Mouse (Mus musculus) forebrain, embryonic 15.5 days (tissue): Measurements from ENCODE around the gene Thrb. TPM values are rescaled to one million over a fixed set of nuclear protein-coding genes. Genes with fewer than 3 reads are reported as not detected.

ENCODE experiments used
- ATAC-seq: fragments of 200-750 bp; cut with Nextera tagmentation; replicated peaks from 2 replicates; pipeline ENCODE4 v1.8.0; 2017; ENCODE audit warnings: mild to moderate bottlenecking, moderate TSS enrichment, moderate library complexity
- H3K27ac ChIP-seq: fragments of 300-500 bp; sonication (generic); replicated peaks from 2 replicates; pipeline ENCODE4 v1.5.1; 2015; ENCODE audit warnings: mild to moderate bottlenecking, inconsistent platforms
- H3K27me3 ChIP-seq: fragments of 300-500 bp; sonication (generic); 2 replicates; pipeline ENCODE4 v1.6.1; 2015; ENCODE audit warnings: inconsistent platforms
- H3K36me3 ChIP-seq: fragments of 300-500 bp; sonication (generic); 2 replicates; pipeline ENCODE4 v1.6.1; 2015; ENCODE audit warnings: mild to moderate bottlenecking, inconsistent platforms
- H3K4me1 ChIP-seq: fragments of 300-500 bp; sonication (generic); 2 replicates; pipeline ENCODE4 v1.6.1; 2015; ENCODE audit warnings: inconsistent platforms
- H3K4me2 ChIP-seq: fragments of 300-500 bp; sonication (generic); replicated peaks from 2 replicates; pipeline ENCODE4 v1.6.1; 2015; ENCODE audit warnings: mild to moderate bottlenecking, inconsistent platforms
- H3K4me3 ChIP-seq: fragments of 300-500 bp; sonication (generic); 2 replicates; pipeline ENCODE4 v1.5.1; 2015; ENCODE audit warnings: mild to moderate bottlenecking, inconsistent platforms
- H3K9ac ChIP-seq: fragments of 300-500 bp; sonication (generic); replicated peaks from 2 replicates; pipeline ENCODE4 v1.6.1; 2015; ENCODE audit warnings: mild to moderate bottlenecking, inconsistent platforms
- H3K9me3 ChIP-seq: fragments of 300-500 bp; sonication (generic); 2 replicates; pipeline ENCODE4 v1.6.1; 2016; ENCODE audit warnings: inconsistent platforms
- WGBS: fragments of 180-500 bp; shearing (Covaris S2); methylation state at CpG from one replicate; pipeline ENCODE4 v1.1.7; 2015; ENCODE audit warnings: mixed read lengths; 5-methylcytosine and 5-hydroxymethylcytosine counted together
- polyA plus RNA-seq: library from polyadenylated mRNA; unstranded; fragments of >200 nt; fragmentation: Nextera tagmentation; extraction: Ambion mirVana; gene quantifications from 2 replicates; pipeline ENCODE4 v1.2.1, GENCODE M21; 2015

Gene Thrb
- polyA plus RNA-seq, 1 experiment from 2014 or later: 1.6 TPM

DNA sequence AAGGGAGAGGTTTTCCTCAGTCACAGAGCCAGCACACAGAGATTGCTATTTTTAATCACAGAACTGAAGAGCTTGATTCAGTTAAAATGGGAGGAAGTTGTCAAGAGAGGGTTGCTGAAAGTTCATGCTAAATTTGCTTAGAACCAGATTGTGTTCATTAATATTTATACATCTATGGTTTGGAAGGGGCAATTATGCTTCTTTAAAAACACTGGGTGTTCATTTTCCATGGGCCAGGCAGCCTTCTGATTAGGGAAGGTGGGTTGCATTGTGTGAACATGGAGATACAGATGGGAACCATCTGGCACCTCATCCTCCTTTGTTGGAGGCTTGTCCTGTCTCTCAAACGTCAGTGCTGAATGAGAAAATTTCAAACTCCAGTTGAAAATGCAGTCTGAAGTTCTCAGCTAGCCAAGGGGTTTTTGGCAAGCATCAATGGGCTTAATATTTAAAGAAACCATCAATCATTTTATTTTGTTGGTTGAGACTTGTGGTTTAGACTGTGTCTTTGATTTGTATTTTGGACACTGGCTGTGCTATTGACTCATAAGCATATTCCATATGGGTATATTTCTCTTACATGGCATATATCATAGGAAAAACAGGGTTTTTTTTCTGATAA is 62.9 kb downstream of the Thrb start:
- H3K9me3 ChIP-seq: no peaks in the 10 kb centered on the region
- H3K4me3 ChIP-seq: no peak overlapping the region
- H3K4me1 ChIP-seq: peaks cover 14% of the 10 kb centered on the region
- 7% methylated on average over 1 of the region's 1 CpGs for WGBS
- peak; percentile 93 for ATAC-seq
- H3K27ac ChIP-seq: peak overlapping the region; percentile 72
- no peaks in the 10 kb centered on the region for H3K27me3 ChIP-seq
- H3K36me3 ChIP-seq: no peaks in the 10 kb centered on the region
- no peak overlapping the region for H3K9ac ChIP-seq
- H3K4me2 ChIP-seq: no peak overlapping the region

DNA sequence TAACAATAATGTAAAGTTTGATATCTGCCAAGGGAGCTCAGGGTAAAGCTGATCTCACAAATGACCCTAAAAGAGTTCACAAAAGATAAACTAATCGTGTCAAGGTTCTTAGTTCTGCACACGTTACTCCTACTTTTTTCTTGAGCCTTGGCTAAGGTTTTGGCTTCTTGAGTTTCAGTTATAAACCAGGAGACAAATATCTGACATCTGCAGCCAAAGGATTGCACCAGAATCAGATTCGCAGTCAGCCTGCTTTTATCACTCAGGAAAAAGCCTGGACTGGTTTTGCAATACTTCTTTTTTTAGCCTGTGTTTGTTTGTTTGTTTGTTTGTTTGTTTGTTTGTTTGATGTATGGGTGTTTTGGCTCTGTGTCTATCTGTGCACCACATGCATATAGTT is 64.5 kb downstream of the Thrb start:
- H3K4me2 ChIP-seq: no peak overlapping the region
- H3K4me1 ChIP-seq: peaks cover 14% of the 10 kb centered on the region
- H3K27ac ChIP-seq: no peak overlapping the region
- ATAC-seq: no peak
- no peaks in the 10 kb centered on the region for H3K27me3 ChIP-seq
- no peaks in the 10 kb centered on the region for H3K36me3 ChIP-seq
- 87% methylated on average over 3 of the region's 3 CpGs for WGBS
- no peak overlapping the region for H3K4me3 ChIP-seq
- no peaks in the 10 kb centered on the region for H3K9me3 ChIP-seq
- H3K9ac ChIP-seq: no peak overlapping the region

DNA sequence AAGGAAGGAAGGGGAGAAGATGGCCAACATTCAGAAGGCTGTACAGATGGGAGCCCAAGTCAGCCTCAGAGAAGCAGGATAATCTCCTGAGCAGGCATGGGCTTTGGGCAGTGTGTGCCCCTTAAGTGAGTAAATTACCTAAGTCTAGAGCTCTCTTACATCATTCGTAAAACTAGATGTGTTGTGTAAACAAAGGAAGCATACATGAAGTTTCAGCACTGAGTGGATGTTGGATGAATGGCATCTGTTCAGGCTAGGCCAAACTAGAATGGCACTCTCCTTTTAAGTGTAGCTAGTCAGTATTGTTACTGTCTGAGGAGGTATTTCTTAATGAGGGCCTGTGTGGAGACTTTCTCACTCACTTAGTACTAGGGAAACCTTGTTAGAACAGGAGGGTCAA is 66.8 kb downstream of the Thrb start:
- H3K36me3 ChIP-seq: no peaks in the 10 kb centered on the region
- WGBS: 44% methylated on average over 1 of the region's 1 CpGs
- no peak overlapping the region for H3K4me2 ChIP-seq
- no peaks in the 10 kb centered on the region for H3K27me3 ChIP-seq
- H3K27ac ChIP-seq: no peak overlapping the region
- H3K9me3 ChIP-seq: no peaks in the 10 kb centered on the region
- peaks cover 18% of the 10 kb centered on the region for H3K4me1 ChIP-seq
- no peak overlapping the region for H3K9ac ChIP-seq
- ATAC-seq: no peak
- no peak overlapping the region for H3K4me3 ChIP-seq

DNA sequence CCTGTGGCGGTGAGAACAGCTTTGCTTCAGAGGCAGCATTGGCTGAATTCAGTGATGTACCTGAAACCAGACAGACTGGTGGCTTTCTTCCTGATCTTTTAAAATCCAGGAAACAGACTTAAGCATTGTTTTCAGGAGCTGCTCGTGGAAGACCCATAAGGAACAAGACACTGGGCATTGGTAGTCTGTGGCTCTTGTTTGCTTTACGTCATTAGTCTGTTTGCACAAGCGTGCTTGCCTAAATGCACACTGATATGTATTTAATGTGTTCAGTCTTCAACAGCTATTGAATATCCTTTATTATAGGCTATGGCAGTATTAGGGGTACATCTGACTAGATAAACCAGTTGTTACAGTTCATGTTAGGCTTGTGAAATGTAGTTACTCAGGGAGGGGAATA is 67.8 kb downstream of the Thrb start:
- Histone ChIP-seq H3K9ac (no peak overlapping the region), H3K9me3 (no peaks in the 10 kb centered on the region), H3K4me3 (no peak overlapping the region), H3K4me1 (peaks cover 11% of the 10 kb centered on the region), H3K27me3 (no peaks in the 10 kb centered on the region), H3K27ac (no peak overlapping the region), H3K36me3 (no peaks in the 10 kb centered on the region), H3K4me2 (no peak overlapping the region)
- ATAC-seq: no peak
- WGBS: 86% methylated on average over 4 of the region's 4 CpGs

DNA sequence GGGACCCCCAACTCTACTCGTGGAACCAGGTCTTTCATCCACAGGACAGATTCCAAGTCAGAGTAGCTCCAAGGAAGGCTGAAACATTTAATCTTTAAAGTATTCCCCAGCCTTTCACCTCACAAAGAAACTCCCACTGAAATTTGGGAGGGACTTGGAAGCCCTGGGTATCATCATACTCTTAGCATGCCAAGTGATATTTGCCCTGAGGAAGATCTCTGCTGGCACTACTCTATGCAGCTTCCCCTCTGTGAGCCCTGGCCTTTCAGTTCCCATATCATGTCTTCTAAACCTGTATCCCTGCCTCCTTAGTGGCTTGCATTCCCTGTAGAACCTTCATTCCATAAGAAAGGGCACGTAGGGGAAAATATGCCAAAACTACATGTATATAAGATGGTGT is 68.8 kb downstream of the Thrb start:
- H3K36me3 ChIP-seq: no peaks in the 10 kb centered on the region
- H3K9ac ChIP-seq: no peak overlapping the region
- no peaks in the 10 kb centered on the region for H3K9me3 ChIP-seq
- H3K27me3 ChIP-seq: no peaks in the 10 kb centered on the region
- ATAC-seq: no peak
- H3K27ac ChIP-seq: no peak overlapping the region
- peaks cover 4% of the 10 kb centered on the region for H3K4me1 ChIP-seq
- WGBS: 85% methylated on average over 2 of the region's 2 CpGs
- H3K4me3 ChIP-seq: no peak overlapping the region
- no peak overlapping the region for H3K4me2 ChIP-seq

DNA sequence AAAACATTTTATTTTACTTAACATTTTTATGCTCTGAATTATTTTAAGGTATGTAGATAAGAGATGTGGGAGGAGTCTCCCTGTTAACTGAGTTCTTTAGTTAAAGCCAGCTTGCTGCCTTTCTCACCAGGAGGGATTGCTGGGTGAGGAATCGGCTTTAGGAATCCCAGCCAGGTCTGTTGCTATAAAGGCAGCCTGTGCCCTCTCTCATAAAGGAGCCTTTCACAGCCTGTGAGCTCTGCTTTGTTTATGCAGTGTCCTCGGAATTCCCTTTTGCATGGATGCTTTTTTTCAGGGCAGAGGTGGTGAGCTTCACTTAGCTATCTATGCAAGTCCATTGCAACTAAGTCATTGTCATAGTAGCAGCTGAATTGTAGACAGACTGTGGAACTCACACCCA is 71.0 kb downstream of the Thrb start:
- H3K4me2 ChIP-seq: no peak overlapping the region
- H3K9me3 ChIP-seq: no peaks in the 10 kb centered on the region
- no peak overlapping the region for H3K9ac ChIP-seq
- H3K4me3 ChIP-seq: no peak overlapping the region
- no peak overlapping the region for H3K27ac ChIP-seq
- H3K27me3 ChIP-seq: no peaks in the 10 kb centered on the region
- H3K4me1 ChIP-seq: peaks cover 4% of the 10 kb centered on the region
- 0 out of 2 replicates have a peak, but pooled peaks have one; percentile 24 for ATAC-seq
- H3K36me3 ChIP-seq: no peaks in the 10 kb centered on the region
- 2% methylated on average over 2 of the region's 2 CpGs for WGBS

DNA sequence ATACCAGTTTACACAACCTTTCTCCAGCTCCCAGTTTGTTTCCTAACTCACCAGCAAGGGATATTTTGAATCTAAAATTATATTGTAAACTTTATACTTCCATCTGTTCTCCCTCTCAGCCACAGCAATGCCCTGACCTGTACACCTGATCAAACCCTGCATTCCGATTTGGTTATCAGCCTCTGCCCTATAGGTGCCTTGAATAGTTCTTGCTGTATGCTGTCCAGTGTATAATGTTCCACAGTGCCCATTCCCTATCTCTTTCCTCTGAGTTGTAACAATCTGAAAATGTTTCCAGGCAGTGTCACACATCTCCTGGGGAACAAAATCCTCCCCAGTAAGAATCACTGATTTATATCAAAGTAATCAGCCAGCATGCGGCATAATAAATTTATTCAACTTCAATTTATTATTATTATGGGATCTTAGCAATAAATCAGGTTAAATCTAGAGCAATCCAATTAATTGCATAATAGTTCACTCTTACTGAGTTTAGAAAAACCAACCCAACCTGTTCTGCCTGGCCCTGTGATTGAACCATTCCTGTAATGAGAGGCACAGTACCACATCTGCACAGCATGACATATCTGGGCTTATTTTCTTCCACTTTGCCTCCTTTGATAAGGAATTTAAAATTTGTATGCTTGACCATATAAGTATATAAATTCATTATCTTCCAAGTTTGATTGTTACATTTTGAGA is 73.2 kb downstream of the Thrb start:
- Histone ChIP-seq H3K4me2 (no peak overlapping the region), H3K36me3 (no peaks in the 10 kb centered on the region), H3K27me3 (no peaks in the 10 kb centered on the region), H3K4me1 (peaks cover 4% of the 10 kb centered on the region), H3K9me3 (no peaks in the 10 kb centered on the region), H3K9ac (no peak overlapping the region), H3K4me3 (no peak overlapping the region), H3K27ac (no peak overlapping the region)
- 81% methylated on average over 2 of the region's 2 CpGs for WGBS
- no peak for ATAC-seq

DNA sequence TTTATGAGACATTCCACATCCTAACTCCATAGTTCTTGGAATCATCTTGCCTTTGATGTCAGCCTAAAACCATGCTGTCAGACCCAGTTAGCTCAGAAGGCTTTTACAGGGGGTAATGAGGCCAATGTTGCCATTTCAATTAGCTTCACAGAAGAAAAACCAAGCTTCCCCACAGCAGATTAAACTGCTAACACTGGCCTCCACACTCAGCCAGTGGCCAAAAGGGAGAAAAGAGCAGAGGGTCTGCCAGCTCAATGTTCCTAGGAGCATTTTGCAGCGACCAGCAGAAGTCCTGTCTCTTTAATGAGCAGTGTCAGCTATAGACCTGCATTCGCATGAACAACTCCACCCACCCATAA is 73.7 kb downstream of the Thrb start:
- WGBS: 32% methylated on average over 2 of the region's 2 CpGs
- ATAC-seq: no peak
- no peaks in the 10 kb centered on the region for H3K27me3 ChIP-seq

DNA sequence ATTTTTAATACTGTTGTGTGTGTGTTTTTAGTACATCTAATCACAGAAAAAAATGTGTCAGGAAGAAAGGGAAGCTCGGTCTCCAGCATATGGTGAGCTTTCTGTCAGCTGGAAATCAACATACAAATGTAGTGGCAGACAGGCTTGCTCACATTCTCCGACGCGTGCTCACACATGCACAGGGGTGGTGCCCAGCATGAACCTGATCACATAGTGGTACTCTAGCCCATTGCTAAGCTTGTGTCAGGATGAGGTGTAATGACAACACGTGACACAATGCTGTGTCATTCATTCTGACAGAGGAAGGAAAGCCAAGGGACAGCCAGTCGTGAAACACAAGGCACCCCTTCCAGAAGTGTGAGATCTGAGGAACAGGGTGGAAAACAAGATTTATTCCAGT is 75.4 kb downstream of the Thrb start:
- Histone ChIP-seq H3K9me3 (no peaks in the 10 kb centered on the region), H3K9ac (no peak overlapping the region), H3K4me3 (no peak overlapping the region), H3K27me3 (no peaks in the 10 kb centered on the region), H3K27ac (no peak overlapping the region), H3K4me1 (peaks cover 4% of the 10 kb centered on the region), H3K36me3 (no peaks in the 10 kb centered on the region), H3K4me2 (no peak overlapping the region)
- WGBS: 55% methylated on average over 6 of the region's 6 CpGs
- peak; percentile 75 for ATAC-seq

More for the DNA sequence above, 73.7 kb downstream of the Thrb start:
- Histone ChIP-seq H3K36me3 (no peaks in the 10 kb centered on the region), H3K4me2 (no peak overlapping the region), H3K4me3 (no peak overlapping the region), H3K4me1 (peaks cover 4% of the 10 kb centered on the region), H3K27ac (no peak overlapping the region), H3K9ac (no peak overlapping the region), H3K9me3 (no peaks in the 10 kb centered on the region)

DNA sequence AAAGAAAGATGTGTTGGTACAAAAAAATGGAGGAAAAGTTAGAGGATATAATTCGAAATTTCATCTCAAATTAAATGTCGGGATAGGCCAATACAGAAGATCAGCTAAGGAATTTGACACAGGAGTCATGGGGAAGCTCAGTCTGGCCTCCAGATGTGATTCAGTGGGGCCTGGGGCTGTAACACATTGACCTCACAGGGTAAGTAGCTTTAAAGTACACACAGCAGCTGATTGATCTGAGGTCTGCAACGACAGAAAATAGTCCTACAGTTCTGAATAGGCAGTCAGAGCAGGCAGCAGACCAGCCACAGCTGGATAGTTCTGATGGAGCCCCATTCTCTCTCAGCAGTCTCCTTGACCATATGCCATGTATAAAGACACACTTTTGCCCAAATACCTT is 80.8 kb downstream of the Thrb start:
- Histone ChIP-seq H3K9ac (no peak overlapping the region), H3K4me1 (peaks cover 10% of the 10 kb centered on the region; the same call in 1 of the 2 replicates), H3K36me3 (no peaks in the 10 kb centered on the region), H3K9me3 (no peaks in the 10 kb centered on the region), H3K27ac (no peak overlapping the region), H3K4me2 (no peak overlapping the region), H3K27me3 (no peaks in the 10 kb centered on the region), H3K4me3 (no peak overlapping the region)
- WGBS: 61% methylated on average over 3 of the region's 3 CpGs
- no peak for ATAC-seq

DNA sequence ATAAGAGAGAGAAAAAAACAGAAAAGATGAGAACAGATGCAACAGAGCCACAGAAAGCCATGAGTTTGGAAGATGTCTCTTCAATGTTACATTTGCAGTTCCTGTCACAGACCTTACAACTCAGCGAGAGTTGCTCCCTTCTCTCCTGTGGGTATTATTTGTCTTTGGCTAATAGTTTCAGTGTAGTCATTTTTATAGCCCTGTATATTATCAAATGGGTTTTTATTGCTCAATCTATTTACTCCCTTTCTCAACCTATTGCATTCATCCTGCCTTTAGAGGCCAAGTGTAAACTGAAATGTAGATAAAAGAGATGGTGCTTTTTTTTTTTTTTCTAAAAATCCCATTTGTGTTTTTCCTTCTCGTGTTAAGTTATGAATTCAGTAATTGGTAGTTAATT is 82.2 kb downstream of the Thrb start:
- no peaks in the 10 kb centered on the region for H3K9me3 ChIP-seq
- no peak overlapping the region for H3K9ac ChIP-seq
- H3K27me3 ChIP-seq: no peaks in the 10 kb centered on the region
- no peaks in the 10 kb centered on the region for H3K36me3 ChIP-seq
- H3K4me2 ChIP-seq: no peak overlapping the region
- 57% methylated on average over 2 of the region's 2 CpGs for WGBS
- no peak overlapping the region for H3K4me3 ChIP-seq
- no peak overlapping the region for H3K27ac ChIP-seq
- ATAC-seq: no peak
- peaks cover 10% of the 10 kb centered on the region; the same call in 1 of the 2 replicates for H3K4me1 ChIP-seq

DNA sequence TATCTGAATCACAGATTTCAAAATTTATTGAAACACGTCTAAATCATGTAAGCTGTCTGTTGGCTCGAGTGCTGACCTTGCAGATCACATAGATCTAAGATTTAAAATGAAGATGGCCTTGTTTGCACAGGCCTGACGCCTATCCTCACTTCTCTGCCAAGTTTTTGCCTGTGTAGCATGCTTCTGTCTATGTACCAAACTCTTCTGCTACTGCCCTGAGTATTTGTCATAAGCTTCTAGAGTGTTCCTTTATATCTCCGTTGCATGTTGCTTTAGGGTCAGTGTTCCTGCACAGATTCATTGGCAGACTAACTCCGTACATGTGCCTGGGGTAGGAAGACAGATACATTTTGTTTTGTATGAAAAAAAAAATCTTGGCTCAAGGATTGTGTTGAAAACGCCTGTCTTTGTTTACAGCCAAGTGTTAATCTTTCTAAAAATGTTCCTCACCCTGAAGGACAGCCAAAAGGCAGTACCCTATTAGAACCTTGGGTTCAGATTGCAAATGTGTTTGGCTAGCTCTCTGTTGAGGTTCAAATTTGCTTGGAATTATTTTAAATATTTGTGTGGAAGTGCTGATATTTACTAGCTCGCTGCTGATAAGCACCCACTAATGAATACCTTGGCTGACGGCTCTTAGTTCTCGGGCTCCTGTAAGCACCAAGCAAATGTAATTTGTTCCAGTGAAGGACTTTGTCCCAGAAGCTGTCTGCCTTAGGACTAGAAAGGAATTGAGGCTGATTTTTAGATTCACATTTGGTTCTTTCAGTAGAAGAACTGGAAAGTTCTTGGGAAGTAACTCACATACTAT is 83.0 kb downstream of the Thrb start:
- H3K27me3 ChIP-seq: no peaks in the 10 kb centered on the region
- peaks cover 10% of the 10 kb centered on the region; the same call in 1 of the 2 replicates for H3K4me1 ChIP-seq
- no peak overlapping the region for H3K4me2 ChIP-seq
- H3K9ac ChIP-seq: no peak overlapping the region
- no peak for ATAC-seq
- WGBS: 53% methylated on average over 9 of the region's 9 CpGs
- H3K4me3 ChIP-seq: no peak overlapping the region
- no peaks in the 10 kb centered on the region for H3K36me3 ChIP-seq
- H3K9me3 ChIP-seq: no peaks in the 10 kb centered on the region
- H3K27ac ChIP-seq: no peak overlapping the region
